Mouse (Mus musculus): ENCODE results near the gene Ctsa.
"Not testable (repeated sequence)": the region's sequence is repeated elsewhere in the genome, so short reads cannot be mapped to it uniquely, and the experiment has no call there.

Gene Ctsa

DNA sequence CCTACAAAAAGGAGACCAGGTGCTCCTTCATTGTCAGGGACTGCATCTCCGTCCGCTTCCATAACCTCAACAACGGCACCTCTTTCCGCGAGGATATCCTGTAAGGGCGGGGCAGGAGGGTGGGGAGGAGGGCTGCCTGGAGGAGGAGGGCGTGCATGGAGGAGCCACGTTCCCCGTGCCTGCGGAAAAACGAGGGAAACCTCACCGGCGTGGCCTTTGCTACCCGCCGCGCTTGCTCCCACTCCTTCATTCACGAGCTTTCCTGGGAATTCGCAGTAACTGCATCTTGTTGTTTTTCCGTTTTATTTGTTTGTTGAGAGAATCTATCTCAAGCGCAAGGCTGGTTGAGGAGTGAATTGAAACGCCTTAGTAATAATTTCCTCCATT lies 27.3 kb upstream of the Ctsa start:
- no peak for DNase-seq

DNA sequence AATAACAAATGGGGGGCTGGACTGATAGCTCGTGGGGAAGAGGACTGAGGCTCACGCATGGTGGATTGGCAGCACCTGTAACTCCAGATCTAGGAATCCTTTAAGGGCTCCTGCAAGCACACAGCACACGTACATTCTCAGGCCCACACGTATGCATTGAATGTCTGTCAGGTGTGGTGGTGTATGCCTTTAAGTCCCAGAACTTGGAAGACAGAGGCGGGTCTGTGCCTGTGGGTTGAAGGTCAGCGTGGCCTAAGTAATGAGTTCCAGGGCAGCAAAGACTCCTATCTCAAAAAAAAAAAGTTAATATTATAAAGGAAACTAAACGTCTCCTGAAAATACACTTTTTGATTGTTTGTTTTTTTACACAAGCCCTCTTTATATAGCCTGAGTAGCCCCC lies 26.1 kb upstream of the Ctsa start:
- no peak for DNase-seq

- DNase-seq: no peak
These were observed 19.1 kb upstream of the Ctsa start for GRCm38 (mm10) chr2:164813557-164813956.

DNA sequence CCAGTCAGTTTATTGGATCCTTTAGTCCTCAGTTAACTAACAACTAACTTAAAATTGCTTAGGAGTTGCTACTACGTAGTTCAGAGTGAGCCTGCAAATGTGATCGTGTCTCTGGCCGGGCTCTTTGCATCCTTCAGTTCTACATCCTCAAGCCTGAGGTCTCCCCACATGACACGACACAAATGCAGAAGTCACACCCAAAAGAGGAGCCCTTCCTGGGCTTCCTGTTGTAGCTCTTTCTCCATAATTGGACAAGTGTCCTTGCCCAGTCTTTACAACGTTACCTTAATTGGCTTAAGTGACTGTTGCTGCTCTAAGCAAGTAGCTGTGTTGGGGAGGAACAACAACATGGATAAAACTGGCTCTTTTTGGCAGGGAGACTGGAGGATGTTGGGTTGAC lies 17.3 kb upstream of the Ctsa start:
- DNase-seq: no peak

GRCm38 (mm10) chr2:164815821-164816220 lies 16.9 kb upstream of the Ctsa start:
- no peak for DNase-seq

GRCm38 (mm10) chr2:164817206-164817605 lies 15.5 kb upstream of the Ctsa start:
- no peak for DNase-seq

- DNase-seq: peak; percentile 50
These were observed 15.0 kb upstream of the Ctsa start for GRCm38 (mm10) chr2:164817703-164818102.

DNA sequence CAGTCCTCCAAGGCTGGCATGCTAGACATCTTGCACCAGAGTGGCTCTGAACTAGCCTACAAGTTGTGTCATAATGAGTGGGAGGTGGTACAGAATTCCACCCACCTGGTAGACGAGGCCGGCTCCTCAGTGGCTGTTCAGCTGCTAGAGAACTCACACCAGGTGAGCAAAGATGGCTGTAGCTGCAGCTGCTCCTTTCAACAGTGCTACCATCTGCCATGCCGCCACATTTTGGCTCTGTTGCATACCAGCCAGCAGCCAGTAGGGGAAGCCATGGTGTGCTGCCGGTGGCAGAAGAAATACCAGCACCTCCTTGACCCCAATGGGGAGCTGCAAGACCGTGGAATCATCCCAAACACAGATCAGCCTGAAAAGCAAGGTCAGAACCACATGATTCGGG lies 11.6 kb upstream of the Ctsa start:
- no peak for DNase-seq

- DNase-seq: peak; percentile 97
These were observed 10.0 kb upstream of the Ctsa start, which contains the start of gene Zswim1 for GRCm38 (mm10) chr2:164822636-164823165. Gene Zswim1 (plus strand): TSS chr2:164822686.

GRCm38 (mm10) chr2:164823181-164823585 lies 9.5 kb upstream of the Ctsa start:
- DNase-seq: peak; percentile 62

GRCm38 (mm10) chr2:164823969-164824368 lies 8.7 kb upstream of the Ctsa start:
- DNase-seq: no peak

DNA sequence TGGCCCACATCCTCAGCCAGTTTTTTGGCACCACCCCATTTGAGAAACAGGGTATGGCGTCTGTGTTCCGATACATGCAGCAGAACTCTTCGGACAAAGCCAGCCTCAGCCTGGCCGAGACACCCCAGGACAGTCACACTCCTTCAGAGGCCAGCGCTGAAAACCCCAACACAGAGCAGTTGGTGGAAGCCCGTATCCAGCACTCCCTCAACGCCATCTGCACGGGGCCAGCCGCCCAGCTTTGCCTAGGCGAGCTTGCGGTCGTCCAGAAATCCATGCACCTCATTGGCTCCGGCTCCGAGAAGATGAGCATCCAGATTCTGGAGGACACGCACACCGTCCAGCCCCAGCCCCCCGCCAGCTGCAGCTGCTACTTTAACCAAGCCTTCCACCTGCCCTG lies 7.2 kb upstream of the Ctsa start:
- no peak for DNase-seq

- no peak for DNase-seq
These were observed 5.4 kb upstream of the Ctsa start for GRCm38 (mm10) chr2:164827146-164827850.

GRCm38 (mm10) chr2:164828437-164828836 lies 4.2 kb upstream of the Ctsa start, which contains the start of gene Spata25:
Gene Spata25 (minus strand): TSS chr2:164828537.
- no peak for DNase-seq

GRCm38 (mm10) chr2:164829090-164829489 lies 3.6 kb upstream of the Ctsa start:
- DNase-seq: no peak

- DNase-seq: no peak
These were observed 1.6 kb upstream of the Ctsa start for GRCm38 (mm10) chr2:164831029-164831428.

GRCm38 (mm10) chr2:164832032-164832747 lies 483 bp upstream of the Ctsa start:
- no peak for DNase-seq

DNA sequence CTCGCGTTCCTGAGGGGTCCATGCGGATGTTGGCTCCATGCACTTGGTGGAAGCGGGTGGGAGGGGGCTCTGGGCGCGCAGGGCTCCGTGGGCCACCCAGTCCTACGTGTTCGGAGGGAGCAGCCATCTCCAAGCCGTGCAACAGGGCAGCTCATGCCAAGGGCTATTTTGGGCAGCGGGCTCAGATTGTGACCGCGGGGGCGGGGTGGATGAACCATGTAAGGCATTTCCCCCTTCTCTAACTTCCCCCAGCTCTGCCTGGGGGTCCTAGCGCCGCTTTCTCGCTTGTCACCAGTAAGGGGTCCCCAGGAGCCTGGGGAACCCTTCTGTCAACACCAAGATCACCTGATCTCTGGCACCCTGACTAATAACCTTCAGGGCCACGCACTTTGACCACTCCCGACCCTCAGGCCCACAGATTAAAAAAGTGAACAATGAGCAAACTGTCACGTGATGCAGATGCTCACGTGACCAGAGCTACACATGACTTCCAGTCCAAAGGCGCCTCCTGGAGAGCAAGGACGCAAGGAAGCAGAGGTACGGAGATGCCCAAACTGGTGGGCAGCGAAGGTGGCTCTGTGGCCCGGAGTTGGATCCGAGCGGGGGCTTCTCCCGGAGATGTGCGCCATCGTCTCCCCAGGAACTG lies 764 bp downstream of the Ctsa start, which contains the start of gene Neurl2:
TSS of gene Neurl2 (minus strand) at position 143 of the 646 bp plus-strand sequence.
- DNase-seq: peak; percentile 94

- no peak for DNase-seq
These were observed 1.9 kb downstream of the Ctsa start for GRCm38 (mm10) chr2:164834531-164834930.

DNA sequence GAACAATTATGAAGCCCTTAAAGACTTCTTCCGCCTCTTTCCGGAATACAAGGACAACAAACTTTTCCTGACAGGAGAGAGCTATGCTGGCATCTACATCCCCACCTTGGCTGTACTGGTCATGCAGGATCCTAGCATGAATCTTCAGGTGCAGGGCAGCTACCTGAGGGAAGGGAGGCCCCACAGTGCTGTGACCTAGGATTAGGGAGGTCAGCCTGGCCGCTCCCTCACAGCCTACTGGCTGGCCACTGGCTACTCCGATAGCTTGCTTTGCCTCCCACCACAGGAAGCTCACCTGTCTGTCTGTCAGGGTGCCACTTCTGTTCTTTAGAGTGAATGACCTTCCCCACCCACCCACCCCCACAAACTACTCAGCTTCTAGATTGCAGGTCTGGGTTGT lies 2.5 kb downstream of the Ctsa start:
- no peak for DNase-seq

- no peak for DNase-seq
These were observed 13.1 kb downstream of the Ctsa start for GRCm38 (mm10) chr2:164845782-164846181.

- DNase-seq: no peak
These were observed 17.4 kb downstream of the Ctsa start for GRCm38 (mm10) chr2:164850061-164850460.

GRCm38 (mm10) chr2:164855572-164855971 lies 22.9 kb downstream of the Ctsa start:
- not testable (repeated sequence) for DNase-seq
